Mouse (Mus musculus) spleen, postnatal 0 days (tissue): ENCODE data around the gene Dlx4. TPM values are rescaled to one million over a fixed set of nuclear protein-coding genes. Genes with fewer than 3 reads are reported as not detected.

Experiments used
- polyA plus RNA-seq: library from polyadenylated mRNA; unstranded; fragments of >200 nt; fragmentation: Nextera tagmentation; extraction: Ambion mirVana; gene quantifications from 2 replicates; pipeline ENCODE4 v1.2.1, GENCODE M21; 2015

The Dlx4 gene
- 0.11 TPM in 1 of 2 replicates, not detected in the other for polyA plus RNA-seq

GRCm38 (mm10) chr11:95145851-95146403, at the start of gene Dlx4:
TSS of gene Dlx4 (minus strand) at chr11:95146263.

GRCm38 (mm10) chr11:95119990-95120632, 26.0 kb downstream of the Dlx4 start, which contains the start of gene Dlx3:
TSS of gene Dlx3 (plus strand) at chr11:95120119.

Other genes starting within 250 kb of the Dlx4 start
- gene Col1a1, start 210.0 kb downstream of the Dlx4 start, polyA plus RNA-seq: 226 and 297 TPM in 2 replicates
- not detected in 2 replicates for gene Hils1, start 178.7 kb downstream of the Dlx4 start, polyA plus RNA-seq
- 0.17 and 0.72 TPM in 2 replicates for gene Sgca, start 169.9 kb downstream of the Dlx4 start, polyA plus RNA-seq
- 21.7 TPM in 2 replicates for gene Ppp1r9b, start 155.2 kb downstream of the Dlx4 start, polyA plus RNA-seq
- gene Samd14, start 136.4 kb downstream of the Dlx4 start, polyA plus RNA-seq: 35.2 and 44.2 TPM in 2 replicates
- gene Pdk2, start 104.9 kb downstream of the Dlx4 start, polyA plus RNA-seq: 8.7 and 12.7 TPM in 2 replicates
- 3.8 and 4.6 TPM in 2 replicates for gene Itga3, start 69.5 kb downstream of the Dlx4 start, polyA plus RNA-seq
- gene Dlx3, start 26.1 kb downstream of the Dlx4 start, polyA plus RNA-seq: 0.05 TPM in 1 of 2 replicates, not detected in the other
- 0.10 and 0.19 TPM in 2 replicates for gene Tac4, start 115.3 kb upstream of the Dlx4 start, polyA plus RNA-seq
- 35.9 and 36.7 TPM in 2 replicates for gene Kat7, start 164.0 kb upstream of the Dlx4 start, polyA plus RNA-seq
- 134 and 151 TPM in 2 replicates for gene Fam117a, start 190.8 kb upstream of the Dlx4 start, polyA plus RNA-seq
- 45.4 and 49.3 TPM in 2 replicates for gene Slc35b1, start 238.4 kb upstream of the Dlx4 start, polyA plus RNA-seq